Mouse (Mus musculus): ENCODE measurements around the gene Tbc1d22a. TPM values are rescaled to one million over a fixed set of nuclear protein-coding genes. Genes with fewer than 3 reads are reported as not detected.

Tbc1d22a gene
- polyA plus RNA-seq, 1 experiment from 2014 or later: 9.1 TPM

GRCm38 (mm10) chr15:86362306-86363150 is 148.3 kb downstream of the Tbc1d22a start:
- Histone ChIP-seq H3K27me3 (ENCODE audit: control insufficient read depth, insufficient read depth, low read length) (no peaks in the 10 kb centered on the region), H3K4me3 (ENCODE audit: control insufficient read depth in 1 of 2, insufficient read depth in 1 of 2, low read depth in 1 of 2, low read length in 2 of 2) (no peak overlapping the region), H3K27ac (replicated peaks in 1 of 2; ENCODE audit: control insufficient read depth in 1 of 2, insufficient read depth in 1 of 2, low read depth in 2 of 2, low read length in 2 of 2) (0 out of 4 replicates have a peak overlapping the region, but pooled peaks of 1 of the 2 experiments have one; percentile 19), H3K36me3 (ENCODE audit: control insufficient read depth, insufficient read depth, low read length) (no peaks in the 10 kb centered on the region), H3K4me2 (ENCODE audit: low read length) (no peak overlapping the region), H3K9me3 (ENCODE audit: control insufficient read depth, low read length) (no peaks in the 10 kb centered on the region), H3K4me1 (ENCODE audit: control insufficient read depth in 2 of 2, insufficient read depth in 2 of 2, low read length in 2 of 2) (peaks cover 5 to 13% of the 10 kb centered on the region in 2 experiments; a peak in 3 of 4 replicates), H3K9ac (ENCODE audit: low read length) (no peak overlapping the region)
- no peak; the same call in 1 of the 2 replicates for ATAC-seq (ENCODE audit: insufficient number of reproducible peaks, insufficient read depth, low FRiP score, low read depth)
- WGBS: 55% methylated on average over 10 of the region's 10 CpGs

GRCm38 (mm10) chr15:86363841-86364295 is 149.6 kb downstream of the Tbc1d22a start:
- H3K27me3 ChIP-seq (ENCODE audit: control insufficient read depth, insufficient read depth, low read length): no peaks in the 10 kb centered on the region
- no peaks in the 10 kb centered on the region for H3K36me3 ChIP-seq (ENCODE audit: control insufficient read depth, insufficient read depth, low read length)
- no peak overlapping the region for H3K4me3 ChIP-seq (ENCODE audit: control insufficient read depth in 1 of 2, insufficient read depth in 1 of 2, low read depth in 1 of 2, low read length in 2 of 2)
- H3K4me2 ChIP-seq (ENCODE audit: low read length): no peak overlapping the region
- no peaks in the 10 kb centered on the region for H3K9me3 ChIP-seq (ENCODE audit: control insufficient read depth, low read length)
- ATAC-seq (ENCODE audit: insufficient number of reproducible peaks, insufficient read depth, low FRiP score, low read depth): no peak
- H3K4me1 ChIP-seq (ENCODE audit: control insufficient read depth in 2 of 2, insufficient read depth in 2 of 2, low read length in 2 of 2): peaks cover 5 to 13% of the 10 kb centered on the region in 2 experiments; a peak in 3 of 4 replicates
- no peak overlapping the region for H3K9ac ChIP-seq (ENCODE audit: low read length)
- WGBS: 87% methylated on average over 4 of the region's 4 CpGs
- H3K27ac ChIP-seq (replicated peaks in 1 of 2; ENCODE audit: control insufficient read depth in 1 of 2, insufficient read depth in 1 of 2, low read depth in 2 of 2, low read length in 2 of 2): no peak overlapping the region

GRCm38 (mm10) chr15:86364948-86365658 is 150.8 kb downstream of the Tbc1d22a start:
- no peaks in the 10 kb centered on the region for H3K36me3 ChIP-seq (ENCODE audit: control insufficient read depth, insufficient read depth, low read length)
- H3K4me3 ChIP-seq (ENCODE audit: control insufficient read depth in 1 of 2, insufficient read depth in 1 of 2, low read depth in 1 of 2, low read length in 2 of 2): no peak overlapping the region
- H3K27me3 ChIP-seq (ENCODE audit: control insufficient read depth, insufficient read depth, low read length): no peaks in the 10 kb centered on the region
- WGBS: 91% methylated on average over 10 of the region's 10 CpGs
- peaks cover 5 to 13% of the 10 kb centered on the region in 2 experiments; a peak in 3 of 4 replicates for H3K4me1 ChIP-seq (ENCODE audit: control insufficient read depth in 2 of 2, insufficient read depth in 2 of 2, low read length in 2 of 2)
- H3K4me2 ChIP-seq (ENCODE audit: low read length): no peak overlapping the region
- no peak for ATAC-seq (ENCODE audit: insufficient number of reproducible peaks, insufficient read depth, low FRiP score, low read depth)
- H3K9me3 ChIP-seq (ENCODE audit: control insufficient read depth, low read length): no peaks in the 10 kb centered on the region
- no peak overlapping the region for H3K9ac ChIP-seq (ENCODE audit: low read length)
- no peak overlapping the region for H3K27ac ChIP-seq (replicated peaks in 1 of 2; ENCODE audit: control insufficient read depth in 1 of 2, insufficient read depth in 1 of 2, low read depth in 2 of 2, low read length in 2 of 2)

- Histone ChIP-seq H3K4me1 (ENCODE audit: control insufficient read depth in 2 of 2, insufficient read depth in 2 of 2, low read length in 2 of 2) (peaks cover 5 to 13% of the 10 kb centered on the region in 2 experiments; a peak in 3 of 4 replicates), H3K4me3 (ENCODE audit: control insufficient read depth in 1 of 2, insufficient read depth in 1 of 2, low read depth in 1 of 2, low read length in 2 of 2) (no peak overlapping the region), H3K36me3 (ENCODE audit: control insufficient read depth, insufficient read depth, low read length) (no peaks in the 10 kb centered on the region), H3K27ac (replicated peaks in 1 of 2; ENCODE audit: control insufficient read depth in 1 of 2, insufficient read depth in 1 of 2, low read depth in 2 of 2, low read length in 2 of 2) (no peak overlapping the region), H3K27me3 (ENCODE audit: control insufficient read depth, insufficient read depth, low read length) (no peaks in the 10 kb centered on the region), H3K4me2 (ENCODE audit: low read length) (no peak overlapping the region), H3K9ac (ENCODE audit: low read length) (no peak overlapping the region), H3K9me3 (ENCODE audit: control insufficient read depth, low read length) (no peaks in the 10 kb centered on the region)
- WGBS: 91% methylated on average over 4 of the region's 4 CpGs
- ATAC-seq (ENCODE audit: insufficient number of reproducible peaks, insufficient read depth, low FRiP score, low read depth): no peak
Measured at GRCm38 (mm10) chr15:86366726-86367125, 152.5 kb downstream of the Tbc1d22a start.

- H3K9ac ChIP-seq (ENCODE audit: low read length): no peak overlapping the region
- no peaks in the 10 kb centered on the region for H3K27me3 ChIP-seq (ENCODE audit: control insufficient read depth, insufficient read depth, low read length)
- no peak overlapping the region for H3K4me2 ChIP-seq (ENCODE audit: low read length)
- ATAC-seq (ENCODE audit: insufficient number of reproducible peaks, insufficient read depth, low FRiP score, low read depth): no peak
- H3K27ac ChIP-seq (replicated peaks in 1 of 2; ENCODE audit: control insufficient read depth in 1 of 2, insufficient read depth in 1 of 2, low read depth in 2 of 2, low read length in 2 of 2): no peak overlapping the region
- H3K36me3 ChIP-seq (ENCODE audit: control insufficient read depth, insufficient read depth, low read length): no peaks in the 10 kb centered on the region
- H3K4me1 ChIP-seq (ENCODE audit: control insufficient read depth in 2 of 2, insufficient read depth in 2 of 2, low read length in 2 of 2): peaks cover 5 to 13% of the 10 kb centered on the region in 2 experiments; a peak in 3 of 4 replicates
- WGBS: 65% methylated on average over 8 of the region's 8 CpGs
- H3K4me3 ChIP-seq (ENCODE audit: control insufficient read depth in 1 of 2, insufficient read depth in 1 of 2, low read depth in 1 of 2, low read length in 2 of 2): no peak overlapping the region
- no peaks in the 10 kb centered on the region for H3K9me3 ChIP-seq (ENCODE audit: control insufficient read depth, low read length)
Measured at GRCm38 (mm10) chr15:86367247-86367646, 153.0 kb downstream of the Tbc1d22a start.

GRCm38 (mm10) chr15:86370846-86371245 is 156.6 kb downstream of the Tbc1d22a start:
- H3K36me3 ChIP-seq (ENCODE audit: control insufficient read depth, insufficient read depth, low read length): no peaks in the 10 kb centered on the region
- no peaks in the 10 kb centered on the region; a peak in 1 of 4 replicates for H3K4me1 ChIP-seq (ENCODE audit: control insufficient read depth in 2 of 2, insufficient read depth in 2 of 2, low read length in 2 of 2)
- H3K27ac ChIP-seq (replicated peaks in 1 of 2; ENCODE audit: control insufficient read depth in 1 of 2, insufficient read depth in 1 of 2, low read depth in 2 of 2, low read length in 2 of 2): no peak overlapping the region
- no peaks in the 10 kb centered on the region for H3K9me3 ChIP-seq (ENCODE audit: control insufficient read depth, low read length)
- H3K27me3 ChIP-seq (ENCODE audit: control insufficient read depth, insufficient read depth, low read length): no peaks in the 10 kb centered on the region
- no peak overlapping the region for H3K4me2 ChIP-seq (ENCODE audit: low read length)
- no peak for ATAC-seq (ENCODE audit: insufficient number of reproducible peaks, insufficient read depth, low FRiP score, low read depth)
- H3K9ac ChIP-seq (ENCODE audit: low read length): no peak overlapping the region
- 78% methylated on average over 3 of the region's 3 CpGs for WGBS
- H3K4me3 ChIP-seq (ENCODE audit: control insufficient read depth in 1 of 2, insufficient read depth in 1 of 2, low read depth in 1 of 2, low read length in 2 of 2): no peak overlapping the region

GRCm38 (mm10) chr15:86375262-86375661 is 161.0 kb downstream of the Tbc1d22a start:
- Histone ChIP-seq H3K27me3 (ENCODE audit: control insufficient read depth, insufficient read depth, low read length) (no peaks in the 10 kb centered on the region), H3K4me3 (ENCODE audit: control insufficient read depth in 1 of 2, insufficient read depth in 1 of 2, low read depth in 1 of 2, low read length in 2 of 2) (no peak overlapping the region), H3K4me2 (ENCODE audit: low read length) (no peak overlapping the region), H3K9ac (ENCODE audit: low read length) (no peak overlapping the region), H3K4me1 (ENCODE audit: control insufficient read depth in 2 of 2, insufficient read depth in 2 of 2, low read length in 2 of 2) (no peaks in the 10 kb centered on the region), H3K9me3 (ENCODE audit: control insufficient read depth, low read length) (no peaks in the 10 kb centered on the region), H3K36me3 (ENCODE audit: control insufficient read depth, insufficient read depth, low read length) (no peaks in the 10 kb centered on the region), H3K27ac (replicated peaks in 1 of 2; ENCODE audit: control insufficient read depth in 1 of 2, insufficient read depth in 1 of 2, low read depth in 2 of 2, low read length in 2 of 2) (no peak overlapping the region)
- ATAC-seq (ENCODE audit: insufficient number of reproducible peaks, insufficient read depth, low FRiP score, low read depth): no peak
- 78% methylated on average over 3 of the region's 3 CpGs for WGBS
